Mouse (Mus musculus) erythroblast, embryonic 14.5 days (primary cell): Measurements from ENCODE around the gene Sdsl.

Experiments used
- GATA1 ChIP-seq: IDR thresholded peaks from 2 replicates; pipeline ENCODE4 v1.6.1; 2012; ENCODE audit warnings: low read length, inconsistent platforms, mixed read lengths
- TAL1 ChIP-seq: IDR thresholded peaks from 3 replicates; pipeline ENCODE4 v1.6.1; 2012; ENCODE audit warnings: low read length, inconsistent platforms, mixed read lengths

GRCm38 (mm10) chr5:120495064-120495702 lies 22.6 kb upstream of the Sdsl start:
- TF ChIP-seq GATA1 (no peak), TAL1 (no peak)
